In genomic region chr16:18777101-18778080, GRCm38 (mm10) we compare ENCODE assay signal across 7 mouse cellular contexts. TPM values are rescaled to one million over a fixed set of nuclear protein-coding genes. Genes with fewer than 3 reads are reported as not detected.
DNase-seq lines count a peak whose midpoint lies in the region; ATAC-seq and TF ChIP-seq lines count a peak whose summit lies in the region.

No protein-coding gene starts in this region.

- H3K9me3 ChIP-seq in forebrain, embryonic 13.5 days (replicated peaks): no peaks in the 10 kb centered on the region
- H3K9me3 ChIP-seq in kidney, embryonic 16.5 days (ENCODE audit: low read length): no peaks in the 10 kb centered on the region
- H3K9me3 ChIP-seq in midbrain, embryonic 11.5 days (ENCODE audit: control insufficient read depth, low read length): no peaks in the 10 kb centered on the region

- TF ChIP-seq CTCF in spleen, adult 2 months (IDR thresholded peaks at IDR 0.05; ENCODE audit: extremely low read depth, insufficient read depth, insufficient read length, insufficient replicate concordance): no peak

- DNase-seq in spleen, adult 2 months (ENCODE audit: low read depth in 1 of 2, low spot score in 2 of 2): no peak
- DNase-seq in spleen, postnatal 4 days (ENCODE audit: low spot score in 2 of 2): no peak
- peak; percentile 92 for DNase-seq in midbrain, embryonic 11.5 days (ENCODE audit: low spot score, missing footprints)
- DNase-seq in adipocyte (ENCODE audit: low spot score): no peak
- DNase-seq in spleen, postnatal 10 days (ENCODE audit: low spot score in 2 of 2): no peak

- H3K36me3 ChIP-seq in spleen, adult 2 months (ENCODE audit: control insufficient read depth, insufficient read depth, low read length): no peaks in the 10 kb centered on the region
- peaks cover 26% of the 10 kb centered on the region for H3K36me3 ChIP-seq in forebrain, embryonic 13.5 days (ENCODE audit: poor library complexity, severe bottlenecking)
- H3K36me3 ChIP-seq in kidney, embryonic 16.5 days (ENCODE audit: insufficient read depth, low read length): peaks cover 10% of the 10 kb centered on the region; the same call in 1 of the 2 replicates
- H3K36me3 ChIP-seq in midbrain, embryonic 11.5 days (ENCODE audit: control insufficient read depth, insufficient read depth, low read length): no peaks in the 10 kb centered on the region; the same call in 1 of the 2 replicates

- H3K27ac ChIP-seq in spleen, adult 2 months (ENCODE audit: insufficient read depth, low read length): 0 out of 2 replicates have a peak overlapping the region, but pooled peaks have one; percentile 1
- no peak overlapping the region for H3K27ac ChIP-seq in forebrain, embryonic 13.5 days
- peak overlapping the region; percentile 58 for H3K27ac ChIP-seq in kidney, embryonic 16.5 days (ENCODE audit: low read length)
- H3K27ac ChIP-seq in midbrain, embryonic 11.5 days (ENCODE audit: low read depth, low read length): no peak overlapping the region

- ATAC-seq in forebrain, embryonic 13.5 days: peak; percentile 56
- peak; percentile 7; the same call in 1 of the 2 replicates for ATAC-seq in kidney, embryonic 16.5 days (ENCODE audit: low FRiP score, low TSS enrichment)
- peak; percentile 33; the same call in 1 of the 2 replicates for ATAC-seq in midbrain, embryonic 11.5 days (ENCODE audit: low FRiP score)

- TF ChIP-seq POLR2A in spleen, adult 2 months (IDR thresholded peaks at IDR 0.05; ENCODE audit: low read depth, low read length): no peak

- peaks cover 7% of the 10 kb centered on the region; the same call in 1 of the 2 replicates for H3K27me3 ChIP-seq in spleen, adult 2 months (ENCODE audit: control insufficient read depth, insufficient read depth, low read length)
- peaks cover 55% of the 10 kb centered on the region for H3K27me3 ChIP-seq in forebrain, embryonic 13.5 days
- peaks cover 35% of the 10 kb centered on the region for H3K27me3 ChIP-seq in kidney, embryonic 16.5 days (ENCODE audit: insufficient read depth, low read length)
- H3K27me3 ChIP-seq in midbrain, embryonic 11.5 days (ENCODE audit: control insufficient read depth, insufficient read depth, low read length): peaks cover 32% of the 10 kb centered on the region

- peak overlapping the region; percentile 64 for H3K4me2 ChIP-seq in forebrain, embryonic 13.5 days
- H3K4me2 ChIP-seq in kidney, embryonic 16.5 days (replicated peaks; ENCODE audit: low read depth, low read length): peak overlapping the region; percentile 72
- peak overlapping the region; percentile 52 for H3K4me2 ChIP-seq in midbrain, embryonic 11.5 days

- 4% methylated on average over 80 of the region's 80 CpGs for whole genome bisulfite sequencing in spleen, adult 2 months
- WGBS in forebrain, embryonic 13.5 days: 3% methylated on average over 80 of the region's 80 CpGs
- WGBS in kidney, embryonic 16.5 days: 2% methylated on average over 80 of the region's 80 CpGs
- 3% methylated on average over 80 of the region's 80 CpGs for WGBS in midbrain, embryonic 11.5 days

- peak overlapping the region; percentile 6; the same call in 1 of the 2 replicates for H3K4me3 ChIP-seq in spleen, adult 2 months (ENCODE audit: extremely low read depth, insufficient read depth, insufficient read length)
- H3K4me3 ChIP-seq in forebrain, embryonic 13.5 days: peak overlapping the region; percentile 39
- H3K4me3 ChIP-seq in kidney, embryonic 16.5 days (ENCODE audit: low read length): peak overlapping the region; percentile 58
- peak overlapping the region; percentile 33 for H3K4me3 ChIP-seq in midbrain, embryonic 11.5 days (ENCODE audit: low read depth, low read length)

- no peaks in the 10 kb centered on the region for H3K4me1 ChIP-seq in spleen, adult 2 months (ENCODE audit: control insufficient read depth, insufficient read depth, insufficient read length)
- peaks cover 10% of the 10 kb centered on the region for H3K4me1 ChIP-seq in forebrain, embryonic 13.5 days
- H3K4me1 ChIP-seq in kidney, embryonic 16.5 days (ENCODE audit: insufficient read depth, low read length): peaks cover 16% of the 10 kb centered on the region
- H3K4me1 ChIP-seq in midbrain, embryonic 11.5 days (ENCODE audit: control insufficient read depth, insufficient read depth, low read length): peaks cover 10% of the 10 kb centered on the region

- peak overlapping the region; percentile 57; the same call in 1 of the 2 replicates for H3K9ac ChIP-seq in forebrain, embryonic 13.5 days
- peak overlapping the region; percentile 73 for H3K9ac ChIP-seq in kidney, embryonic 16.5 days (replicated peaks; ENCODE audit: low read length)
- H3K9ac ChIP-seq in midbrain, embryonic 11.5 days (ENCODE audit: low read length): peak overlapping the region; percentile 11

RNA-seq across cellular contexts. Expression of gene Cldn5, which starts 0.7 kb away (rescaled TPM):
- polyA plus RNA-seq in spleen, adult 2 months (2012; rRNA removed): 59.4 and 69.5 TPM in 2 replicates
- polyA plus RNA-seq in forebrain, embryonic 13.5 days (2015; fragmentation: Nextera tagmentation; extraction: Ambion mirVana): 44.6 and 53.2 TPM in 2 replicates
- polyA plus RNA-seq in kidney, embryonic 16.5 days (2015; fragmentation: Nextera tagmentation; extraction: Ambion mirVana): 113 and 128 TPM in 2 replicates
- polyA plus RNA-seq in midbrain, embryonic 11.5 days (2014; fragmentation: Nextera tagmentation; extraction: Ambion mirVana): 28.5 and 30.3 TPM in 2 replicates

RNA-seq across cellular contexts. Expression of gene Ufd1, which starts 34.2 kb away (rescaled TPM):
- polyA plus RNA-seq in spleen, adult 2 months (2012; rRNA removed): 17.6 and 18.0 TPM in 2 replicates
- polyA plus RNA-seq in forebrain, embryonic 13.5 days (2015; fragmentation: Nextera tagmentation; extraction: Ambion mirVana): 114 and 118 TPM in 2 replicates
- 83.0 and 89.8 TPM in 2 replicates for polyA plus RNA-seq in kidney, embryonic 16.5 days (2015; fragmentation: Nextera tagmentation; extraction: Ambion mirVana)
- polyA plus RNA-seq in midbrain, embryonic 11.5 days (2014; fragmentation: Nextera tagmentation; extraction: Ambion mirVana): 72.2 and 87.9 TPM in 2 replicates

RNA-seq across cellular contexts. Expression of gene Cdc45, which starts 34.4 kb away (rescaled TPM):
- polyA plus RNA-seq in spleen, adult 2 months (2012; rRNA removed): 9.7 and 11.5 TPM in 2 replicates
- 48.7 and 51.3 TPM in 2 replicates for polyA plus RNA-seq in forebrain, embryonic 13.5 days (2015; fragmentation: Nextera tagmentation; extraction: Ambion mirVana)
- polyA plus RNA-seq in kidney, embryonic 16.5 days (2015; fragmentation: Nextera tagmentation; extraction: Ambion mirVana): 52.1 and 53.1 TPM in 2 replicates
- polyA plus RNA-seq in midbrain, embryonic 11.5 days (2014; fragmentation: Nextera tagmentation; extraction: Ambion mirVana): 58.1 and 61.7 TPM in 2 replicates

RNA-seq across cellular contexts. Expression of gene 2510002D24Rik, which starts 59.0 kb away (rescaled TPM):
- 44.9 and 55.5 TPM in 2 replicates for polyA plus RNA-seq in spleen, adult 2 months (2012; rRNA removed)
- 26.1 and 29.6 TPM in 2 replicates for polyA plus RNA-seq in forebrain, embryonic 13.5 days (2015; fragmentation: Nextera tagmentation; extraction: Ambion mirVana)
- polyA plus RNA-seq in kidney, embryonic 16.5 days (2015; fragmentation: Nextera tagmentation; extraction: Ambion mirVana): 50.5 and 51.9 TPM in 2 replicates
- polyA plus RNA-seq in midbrain, embryonic 11.5 days (2014; fragmentation: Nextera tagmentation; extraction: Ambion mirVana): 16.1 TPM in 2 replicates

RNA-seq across cellular contexts. Expression of gene Gm28539, which starts 59.0 kb away (rescaled TPM):
- 1.9 TPM in 1 of 2 replicates, not detected in the other for polyA plus RNA-seq in spleen, adult 2 months (2012; rRNA removed)
- polyA plus RNA-seq in forebrain, embryonic 13.5 days (2015; fragmentation: Nextera tagmentation; extraction: Ambion mirVana): not detected in 2 replicates
- polyA plus RNA-seq in kidney, embryonic 16.5 days (2015; fragmentation: Nextera tagmentation; extraction: Ambion mirVana): not detected in 2 replicates
- not detected in 2 replicates for polyA plus RNA-seq in midbrain, embryonic 11.5 days (2014; fragmentation: Nextera tagmentation; extraction: Ambion mirVana)

Comparison
In these comparisons a context has a peak if more than half of its experiments do, and no peak if none do; other contexts are left out.
1. H3K27ac ChIP-seq: peak in spleen, adult 2 months (single experiment) and kidney, embryonic 16.5 days (single experiment); none in forebrain, embryonic 13.5 days (single experiment) and midbrain, embryonic 11.5 days (single experiment).
2. H3K4me3 ChIP-seq: peak in every context shown above with its lines; median percentile 58 in kidney, embryonic 16.5 days; 39 in forebrain, embryonic 13.5 days; 33 in midbrain, embryonic 11.5 days; 6 in spleen, adult 2 months.
3. H3K9ac ChIP-seq: peak in every context shown above with its lines; median percentile 73 in kidney, embryonic 16.5 days; 57 in forebrain, embryonic 13.5 days; 11 in midbrain, embryonic 11.5 days.
4. Peak in every context shown above with its lines, with median percentiles within 50 percentile points of each other: ATAC-seq and H3K4me2 ChIP-seq.